Mouse (Mus musculus) liver, adult 2 months (tissue): ENCODE data around the gene Clmp.

Experiments
- CTCF ChIP-seq: fragments of 200-500 bp; IDR thresholded peaks from 2 replicates; pipeline ENCODE4 v1.5.1; 2011; ENCODE audit warnings: low read depth, low read length, control low read depth
- POLR2A ChIP-seq: fragments of 200-500 bp; IDR thresholded peaks from 2 replicates; pipeline ENCODE4 v1.6.1; 2011; ENCODE audit warnings: low read length, control low read depth; ENCODE audit not compliant: insufficient read depth; ENCODE audit errors: extremely low read depth

- TF ChIP-seq POLR2A (no peak), CTCF (no peak)
Measured at GRCm38 (mm10) chr9:40678653-40679052, 7.1 kb upstream of the Clmp start.
